8 mouse cellular contexts compared by ENCODE assay signal in the genomic region with DNA sequence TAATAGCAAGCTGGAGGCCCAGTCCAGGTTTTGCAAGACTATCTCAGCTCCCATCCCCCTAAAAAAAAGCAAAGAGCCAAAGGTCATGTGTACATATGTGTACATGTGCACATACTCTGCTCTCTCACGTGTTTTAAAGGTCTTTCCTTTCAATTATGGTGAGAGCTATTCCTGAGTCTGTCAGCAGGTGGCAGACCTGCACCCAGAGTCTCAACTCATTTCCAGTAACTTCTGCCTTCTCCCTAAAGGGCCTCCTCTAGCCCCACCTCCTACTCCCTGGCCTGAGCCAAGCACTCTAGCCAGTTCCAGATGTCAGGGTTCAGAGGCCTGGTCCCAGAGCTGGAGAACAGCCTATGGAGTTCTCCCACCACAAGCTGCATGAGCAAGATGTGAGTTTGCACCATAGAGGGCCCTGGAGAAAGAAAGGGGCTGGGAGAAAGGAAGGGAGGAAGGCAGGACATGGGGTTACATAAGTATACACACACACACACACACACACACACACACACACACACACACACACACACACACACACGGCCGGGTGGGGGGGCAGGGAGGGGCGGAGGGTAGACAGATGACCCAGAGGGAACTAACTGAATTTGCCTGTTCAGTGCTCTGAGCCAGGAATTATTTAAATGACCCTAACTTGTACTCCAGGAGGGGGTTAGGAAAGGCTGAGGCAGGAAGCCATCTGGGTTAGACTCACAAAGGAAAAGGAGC. TPM values are rescaled to one million over a fixed set of nuclear protein-coding genes. Genes with fewer than 3 reads are reported as not detected.
DNase-seq lines count a peak whose midpoint lies in the region; ATAC-seq and TF ChIP-seq lines count a peak whose summit lies in the region.

A gene (plus strand): TSS at position 272 of the 720 bp plus-strand sequence.

- H3K27me3 ChIP-seq in hindbrain, postnatal 0 days (ENCODE audit: insufficient read depth, low read length), result no peaks in the 10 kb centered on the region

- H3K79me2 ChIP-seq in macrophage (ENCODE audit: inconsistent target), result no peaks in the 10 kb centered on the region

- no peak within 1 kb of the TSS for H3K9ac ChIP-seq in hindbrain, postnatal 0 days (replicated peaks; ENCODE audit: low read length)

- peak; percentile 96 for DNase-seq in ZHBTc4 (ENCODE audit: low read depth, low spot score)
- peak; percentile 70 to 82 for DNase-seq in gastrocnemius, adult 8-10 months (ENCODE audit: low spot score in 2 of 2)
- DNase-seq in hindbrain, postnatal 0 days (ENCODE audit: low spot score), result peak; percentile 68
- peak; percentile 75 to 77 for DNase-seq in left cerebral cortex, adult 18-20 months (ENCODE audit: low spot score in 2 of 2)
- DNase-seq in retina, postnatal 7 days (ENCODE audit: low read depth, low spot score), result peak; percentile 37
- peak; percentile 75 to 82 for DNase-seq in urinary bladder, adult 18-20 months (ENCODE audit: low spot score in 2 of 2)

- ATAC-seq in hindbrain, postnatal 0 days, result peak; percentile 85

- TF ChIP-seq POLR2A in cortical plate, adult 2 months (IDR thresholded peaks at IDR 0.05; ENCODE audit: extremely low read depth, insufficient read depth, low read length), result no peak

- WGBS in hindbrain, postnatal 0 days, result 56% methylated on average over 4 of the region's 4 CpGs
- 21% methylated on average over 2 of the region's 4 CpGs for WGBS in macrophage (ENCODE audit: missing documents)

- H3K4me2 ChIP-seq in hindbrain, postnatal 0 days (ENCODE audit: low read depth, low read length), result no peak within 1 kb of the TSS

- H3K4me3 ChIP-seq in cortical plate, adult 2 months (ENCODE audit: insufficient read depth, low read length), result no peak within 1 kb of the TSS
- H3K4me3 ChIP-seq in hindbrain, postnatal 0 days (ENCODE audit: low read length), result no peak within 1 kb of the TSS
- no peak within 1 kb of the TSS for H3K4me3 ChIP-seq in macrophage (ENCODE audit: inconsistent target)

- no peak within 1 kb of the TSS for H3K27ac ChIP-seq in cortical plate, adult 2 months (ENCODE audit: insufficient read depth, low read length)
- H3K27ac ChIP-seq in hindbrain, postnatal 0 days, result no peak within 1 kb of the TSS
- peak within 1 kb of the TSS; percentile 22; the same call in 1 of the 2 replicates for H3K27ac ChIP-seq in macrophage

- H3K4me1 ChIP-seq in cortical plate, adult 2 months (ENCODE audit: control insufficient read depth, insufficient read depth, low read length), result no peaks in the 10 kb centered on the region
- no peaks in the 10 kb centered on the region for H3K4me1 ChIP-seq in hindbrain, postnatal 0 days (ENCODE audit: insufficient read depth, low read length)

- H3K36me3 ChIP-seq in hindbrain, postnatal 0 days (ENCODE audit: insufficient read depth, low read length), result no peaks in the 10 kb centered on the region
- no peaks in the 10 kb centered on the region for H3K36me3 ChIP-seq in macrophage (ENCODE audit: inconsistent target)

- H3K9me3 ChIP-seq in hindbrain, postnatal 0 days (ENCODE audit: low read length), result no peaks in the 10 kb centered on the region

- TF ChIP-seq CTCF in cortical plate, adult 2 months (IDR thresholded peaks at IDR 0.05; ENCODE audit: extremely low read depth, insufficient read depth, low read length), result peak; percentile 78
- peak; percentile 75 for TF ChIP-seq CTCF in hindbrain, postnatal 0 days (IDR thresholded peaks at IDR 0.05; ENCODE audit: low read depth)

RNA-seq across cellular contexts. Expression of the gene that starts here (rescaled TPM):
- polyA plus RNA-seq in cortical plate, adult 2 months (2012; rRNA removed), result 0.19 and 0.38 TPM in 2 replicates
- total RNA-seq in gastrocnemius, adult 8-10 months (2022), result under 1 TPM in 3 of 4 experiments, not detected in 1; 0.34 to 0.51 (median 0.45) TPM
- total RNA-seq in hindbrain, postnatal 0 days (2014; rRNA removed), result 0.31 and 0.68 TPM in 2 replicates
- 0.39 and 0.41 TPM in 2 replicates for polyA plus RNA-seq in hindbrain, postnatal 0 days (2015; fragmentation: Nextera tagmentation; extraction: Ambion mirVana)
- total RNA-seq in left cerebral cortex, adult 18-20 months (2021), result under 1 TPM; 0.19 to 0.42 TPM
- 1 to 10 TPM in 16 of 26 experiments, under 1 TPM in 9, not detected in 1; 0.21 to 6.1 (median 1.7) TPM for total RNA-seq in macrophage (2018; cell fraction: chromatin; rRNA removed)
- 10 to 100 TPM in 7 of 26 experiments, 1 to 10 TPM in 19; 2.2 to 14.2 (median 5.8) TPM for total RNA-seq in macrophage (2018; cell fraction: cytosol; rRNA removed)
- total RNA-seq in macrophage (2018; cell fraction: nucleus; rRNA removed), result 10 to 100 TPM in 6 of 26 experiments, 1 to 10 TPM in 19, under 1 TPM in 1; 0.99 to 15.8 (median 4.8) TPM
- polyA plus RNA-seq in macrophage (2018), result 2.9 to 4.9 TPM (median 3.0 TPM) in 3 replicates

Comparison
In these comparisons a context has a peak if more than half of its experiments do, and no peak if none do; other contexts are left out.
1. Peak in DNase-seq in gastrocnemius, adult 8-10 months; RNA of the gene not detected or under 1 TPM.
2. Peak in DNase-seq and ATAC-seq in hindbrain, postnatal 0 days; RNA of the gene not detected or under 1 TPM.
3. Peak in DNase-seq in left cerebral cortex, adult 18-20 months; RNA of the gene not detected or under 1 TPM.
4. DNase-seq: peak in every context shown above with its lines; median percentile 96 in ZHBTc4; 78 in urinary bladder, adult 18-20 months; 76 in gastrocnemius, adult 8-10 months; 76 in left cerebral cortex, adult 18-20 months; 68 in hindbrain, postnatal 0 days; 37 in retina, postnatal 7 days.